Mouse (Mus musculus) stomach, postnatal 0 days (tissue): Measurements from ENCODE around the gene Hmgcs2. TPM values are rescaled to one million over a fixed set of nuclear protein-coding genes. Genes with fewer than 3 reads are reported as not detected.

Experiments used
- ATAC-seq: fragments of 200-750 bp; cut with Nextera tagmentation; 2 replicates; pipeline ENCODE4 v1.8.0; 2017; ENCODE audit not compliant: low FRiP score, low TSS enrichment
- DNase-seq: peaks from one replicate; pipeline ENCODE4 v3.0.0-alpha.2; 2016; ENCODE audit warnings: low spot score
- H3K27ac ChIP-seq: fragments of 300-500 bp; sonication (generic); replicated peaks from 2 replicates; pipeline ENCODE4 v1.5.1; 2014; ENCODE audit warnings: mild to moderate bottlenecking, control low read depth
- H3K27me3 ChIP-seq: fragments of 300-500 bp; sonication (generic); 2 replicates; pipeline ENCODE4 v1.6.1; 2014; ENCODE audit warnings: low read length; ENCODE audit not compliant: control insufficient read depth, insufficient read depth
- H3K36me3 ChIP-seq: fragments of 300-500 bp; sonication (generic); 2 replicates; pipeline ENCODE4 v1.6.1; 2014; ENCODE audit warnings: low read length, mixed read lengths; ENCODE audit not compliant: control insufficient read depth, insufficient read depth
- H3K4me1 ChIP-seq: fragments of 300-500 bp; sonication (generic); replicated peaks from 2 replicates; pipeline ENCODE4 v1.6.1; 2014; ENCODE audit warnings: antibody characterized with exemption; ENCODE audit not compliant: control insufficient read depth, insufficient read depth
- H3K4me2 ChIP-seq: fragments of 300-500 bp; sonication (generic); replicated peaks from 2 replicates; pipeline ENCODE4 v1.6.1; 2014; ENCODE audit warnings: low read depth, mild to moderate bottlenecking, control low read depth, moderate library complexity
- H3K4me3 ChIP-seq: fragments of 300-500 bp; sonication (generic); 2 replicates; pipeline ENCODE4 v1.5.1; 2014; ENCODE audit warnings: low read depth, low read length, control low read depth
- H3K9ac ChIP-seq: fragments of 300-500 bp; sonication (generic); 2 replicates; pipeline ENCODE4 v1.6.1; 2014; ENCODE audit warnings: mild to moderate bottlenecking, low read length, control low read depth, mixed read lengths
- H3K9me3 ChIP-seq: fragments of 300-500 bp; sonication (generic); 2 replicates; pipeline ENCODE4 v1.6.1; 2016; ENCODE audit warnings: low read length; ENCODE audit not compliant: control insufficient read depth
- CTCF ChIP-seq: IDR thresholded peaks from 2 replicates; pipeline ENCODE4 v1.5.1; 2016; ENCODE audit warnings: antibody characterized with exemption, low read depth, mild to moderate bottlenecking, moderate library complexity
- EP300 ChIP-seq: optimal IDR thresholded peaks from 2 replicates; pipeline ENCODE3; 2016; ENCODE audit warnings: antibody characterized with exemption
- WGBS: fragments of 180-500 bp; shearing (Covaris S2); extraction: QIAGEN DNeasy Blood & Tissue Kit; methylation state at CpG from one replicate; pipeline ENCODE4 v1.1.7; 2014; 5-methylcytosine and 5-hydroxymethylcytosine counted together
- polyA plus RNA-seq: library from polyadenylated mRNA; unstranded; fragments of >200 nt; fragmentation: Nextera tagmentation; extraction: Ambion mirVana; gene quantifications from 2 replicates; pipeline ENCODE4 v1.2.1, GENCODE M21; 2015

Gene Hmgcs2
- polyA plus RNA-seq, 1 experiment from 2014 or later = 337 TPM

GRCm38 (mm10) chr3:98356632-98357370 is 76.6 kb downstream of the Hmgcs2 start:
- DNase-seq (no peak), ATAC-seq (no peak)
- Histone ChIP-seq H3K27ac (no peak overlapping the region), H3K4me1 (no peaks in the 10 kb centered on the region), H3K36me3 (no peaks in the 10 kb centered on the region), H3K27me3 (no peaks in the 10 kb centered on the region), H3K4me3 (no peak overlapping the region), H3K9ac (no peak overlapping the region), H3K4me2 (no peak overlapping the region), H3K9me3 (no peaks in the 10 kb centered on the region)
- no peak for TF ChIP-seq EP300
- TF ChIP-seq CTCF = no peak
- WGBS = 57% methylated on average over 3 of the region's 3 CpGs

Other genes starting within 250 kb of the Hmgcs2 start
- not detected in 2 replicates for gene Adam30, start 119.8 kb upstream of the Hmgcs2 start, polyA plus RNA-seq
- gene Reg4, start 58.3 kb upstream of the Hmgcs2 start, polyA plus RNA-seq = not detected in 2 replicates
- gene Phgdh, start 59.6 kb downstream of the Hmgcs2 start, polyA plus RNA-seq = 87.7 and 95.1 TPM in 2 replicates
- gene Zfp697, start 102.0 kb downstream of the Hmgcs2 start, polyA plus RNA-seq = 1.6 and 2.1 TPM in 2 replicates
- gene Gm4450, start 176.7 kb downstream of the Hmgcs2 start, polyA plus RNA-seq = not detected in 2 replicates
- not detected in 2 replicates for gene Hsd3b4, start 230.1 kb downstream of the Hmgcs2 start, polyA plus RNA-seq